Mouse (Mus musculus): Measurements from ENCODE around the gene Fhl3.

DNA sequence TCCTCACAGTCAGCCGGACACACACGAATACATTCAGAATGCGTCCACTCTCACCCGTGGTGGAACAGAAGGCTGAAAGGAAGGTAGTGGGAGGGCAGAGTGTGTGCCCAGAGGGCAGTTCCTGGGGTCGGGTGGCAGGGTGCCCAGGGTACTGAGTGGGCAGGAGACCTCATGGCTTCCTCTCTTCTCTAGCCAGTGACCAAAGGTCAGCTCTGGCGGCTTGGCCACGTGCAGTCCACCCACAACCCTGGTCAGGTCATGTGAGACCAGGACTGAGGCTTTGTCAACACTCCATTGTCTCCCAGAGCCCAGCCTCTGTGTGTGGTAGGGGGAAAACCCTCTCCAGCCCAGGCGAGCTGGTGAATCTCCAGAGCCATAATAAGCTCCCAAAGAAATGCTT lies 30.3 kb upstream of the Fhl3 start:
- no peak for TF ChIP-seq CTCF (IDR thresholded peaks at IDR 0.05; ENCODE audit: borderline replicate concordance, insufficient read depth, low read length)
- TF ChIP-seq POLR2A (IDR thresholded peaks at IDR 0.05; ENCODE audit: low read depth, low read length), result no peak

Measured in embryonic fibroblast, embryonic 13.5 days (primary cell).